Mouse (Mus musculus) spleen, adult 2 months (tissue): ENCODE measurements around the gene Ofcc1.

Experiments
- CTCF ChIP-seq: fragments of 200-500 bp; IDR thresholded peaks from 2 replicates; pipeline ENCODE4 v1.5.1; 2011; ENCODE audit warnings: mild to moderate bottlenecking, inconsistent platforms; ENCODE audit not compliant: insufficient read depth, insufficient read length, insufficient replicate concordance; ENCODE audit errors: extremely low read depth
- POLR2A ChIP-seq: fragments of 200-500 bp; IDR thresholded peaks from 2 replicates; pipeline ENCODE4 v1.6.1; 2011; ENCODE audit warnings: low read depth, low read length, inconsistent platforms

DNA sequence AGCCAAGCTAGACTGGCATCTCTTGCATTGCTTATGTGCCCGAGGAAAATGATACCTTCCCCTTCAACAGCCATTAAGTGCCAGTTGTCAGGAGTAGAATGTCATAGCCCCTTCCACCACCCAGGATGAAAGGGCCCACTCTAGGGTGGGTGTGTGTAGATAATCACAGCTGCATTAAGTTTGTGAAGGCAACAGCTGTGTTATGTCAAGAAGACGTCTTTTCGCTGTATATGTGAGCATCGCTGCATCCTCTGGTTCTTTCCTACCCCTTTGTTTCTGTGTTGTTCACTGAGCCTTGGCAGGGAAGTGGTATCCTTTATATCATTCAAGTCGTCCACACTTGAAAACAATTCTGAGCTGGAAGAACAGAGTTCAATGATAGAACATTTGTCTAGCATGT, 15.5 kb upstream of the Ofcc1 start:
- TF ChIP-seq POLR2A = no peak
- no peak for TF ChIP-seq CTCF
